13 mouse cellular contexts compared by ENCODE assay signal in genomic region chr15:80807162-80807561, GRCm38 (mm10).
DNase-seq lines count a peak whose midpoint lies in the region; ATAC-seq and TF ChIP-seq lines count a peak whose summit lies in the region.
"Had no signal": no experiment of that assay in that cellular context is flagged by ENCODE, and none has a peak within 500 bp of the region (broad histone marks: within the 10 kb centered on the region; RNA-seq: fewer than 3 reads in every experiment).

No protein-coding gene starts in this region.

- no peak overlapping the region for H3K4me3 ChIP-seq in heart, embryonic 10.5 days
- H3K4me3 ChIP-seq in kidney, adult 2 months (ENCODE audit: insufficient read depth, low read depth, low read length), result no peak overlapping the region
- no peak overlapping the region for H3K4me3 ChIP-seq in intestine, postnatal 0 days (ENCODE audit: low read depth, low read length)
- H3K4me3 ChIP-seq in liver, embryonic 15.5 days (replicated peaks), result no peak overlapping the region
- H3K4me3 ChIP-seq: hindbrain, embryonic 15.5 days had no signal

- no peak for TF ChIP-seq CTCF in kidney, adult 2 months (conservative IDR thresholded peaks at IDR 0.05; ENCODE audit: insufficient read depth, insufficient read length, low read depth, low read length)
- TF ChIP-seq CTCF in intestine, postnatal 0 days (IDR thresholded peaks at IDR 0.05; ENCODE audit: low read depth), result no peak

- intact Hi-C loops in left cerebral cortex, postnatal 36 days (cut with DNase I), result no loop called here

- H3K9ac ChIP-seq in intestine, postnatal 0 days (ENCODE audit: low read depth, low read length), result no peak overlapping the region
- no peak overlapping the region for H3K9ac ChIP-seq in liver, embryonic 15.5 days
- H3K9ac ChIP-seq: forebrain, postnatal 0 days; hindbrain, embryonic 15.5 days had no signal

- TF ChIP-seq POLR2A in kidney, adult 2 months (IDR thresholded peaks at IDR 0.05; ENCODE audit: low read depth, low read length), result no peak

- no peak for DNase-seq in heart, embryonic 10.5 days (ENCODE audit: low spot score)
- no peak for DNase-seq in heart, adult 18-20 months
- peak; percentile 57 for DNase-seq in kidney, adult 2 months
- no peak for DNase-seq in kidney, adult 18-20 months
- DNase-seq in layer of hippocampus, postnatal 25 days (ENCODE audit: extremely low spot score in 1 of 2, low spot score in 1 of 2), result no peak
- DNase-seq in left cerebral cortex, postnatal 36 days (ENCODE audit: low spot score in 2 of 2), result no peak
- DNase-seq: cerebellum, postnatal 25 days; forebrain, postnatal 0 days; gastrocnemius, postnatal 14 days; right cerebral cortex, postnatal 4 days had no signal

- 61% methylated on average over 5 of the region's 5 CpGs for WGBS in heart, embryonic 10.5 days
- 38% methylated on average over 5 of the region's 5 CpGs for WGBS in kidney, adult 2 months
- WGBS in intestine, postnatal 0 days, result 22% methylated on average over 5 of the region's 5 CpGs
- 63% methylated on average over 5 of the region's 5 CpGs for WGBS in liver, embryonic 15.5 days (ENCODE audit: insufficient replicate concordance)

- H3K4me1 ChIP-seq in heart, embryonic 10.5 days, result peaks cover 42% of the 10 kb centered on the region
- H3K4me1 ChIP-seq in kidney, adult 2 months (ENCODE audit: control insufficient read depth, insufficient read depth, low read length), result peaks cover 29% of the 10 kb centered on the region
- 0 out of 2 replicates have a peak, but pooled peaks cover 4% of the 10 kb centered on the region for H3K4me1 ChIP-seq in intestine, postnatal 0 days (replicated peaks; ENCODE audit: control insufficient read depth, insufficient read depth, low read length)
- peaks cover 77% of the 10 kb centered on the region for H3K4me1 ChIP-seq in liver, embryonic 15.5 days (replicated peaks)

- peak; percentile 43; the same call in 1 of the 2 replicates for ATAC-seq in intestine, postnatal 0 days
- ATAC-seq in liver, embryonic 15.5 days (ENCODE audit: insufficient read depth), result no peak
- ATAC-seq: forebrain, postnatal 0 days had no signal

- H3K4me2 ChIP-seq in intestine, postnatal 0 days (replicated peaks; ENCODE audit: low read depth), result no peak overlapping the region
- H3K4me2 ChIP-seq in liver, embryonic 15.5 days, result peak overlapping the region; percentile 11
- H3K4me2 ChIP-seq: hindbrain, embryonic 15.5 days had no signal

- H3K27me3 ChIP-seq in heart, embryonic 10.5 days (ENCODE audit: insufficient read depth, poor library complexity, severe bottlenecking), result no peaks in the 10 kb centered on the region
- no peaks in the 10 kb centered on the region for H3K27me3 ChIP-seq in kidney, adult 2 months (replicated peaks; ENCODE audit: control insufficient read depth, insufficient read depth, low read length)
- H3K27me3 ChIP-seq in intestine, postnatal 0 days (replicated peaks; ENCODE audit: control insufficient read depth, insufficient read depth, low read length), result no peaks in the 10 kb centered on the region
- no peaks in the 10 kb centered on the region for H3K27me3 ChIP-seq in liver, embryonic 15.5 days
- H3K27me3 ChIP-seq: hindbrain, embryonic 15.5 days had no signal

- H3K36me3 ChIP-seq in heart, embryonic 10.5 days, result 0 out of 2 replicates have a peak, but pooled peaks cover 4% of the 10 kb centered on the region
- H3K36me3 ChIP-seq in kidney, adult 2 months (ENCODE audit: control insufficient read depth, insufficient read depth, low read length), result no peaks in the 10 kb centered on the region
- H3K36me3 ChIP-seq in intestine, postnatal 0 days (ENCODE audit: control insufficient read depth, insufficient read depth), result no peaks in the 10 kb centered on the region
- peaks cover 6% of the 10 kb centered on the region; the same call in 1 of the 2 replicates for H3K36me3 ChIP-seq in liver, embryonic 15.5 days (replicated peaks)
- H3K36me3 ChIP-seq: hindbrain, embryonic 15.5 days had no signal

- peak overlapping the region; percentile 29; the same call in 1 of the 2 replicates for H3K27ac ChIP-seq in heart, embryonic 10.5 days
- H3K27ac ChIP-seq in kidney, adult 2 months (ENCODE audit: insufficient read depth, low read depth, low read length), result no peak overlapping the region
- no peak overlapping the region for H3K27ac ChIP-seq in intestine, postnatal 0 days (ENCODE audit: low read depth, low read length)
- peak overlapping the region; percentile 38; the same call in 1 of the 2 replicates for H3K27ac ChIP-seq in liver, embryonic 15.5 days (replicated peaks)
- H3K27ac ChIP-seq: hindbrain, embryonic 15.5 days had no signal

- no peaks in the 10 kb centered on the region for H3K9me3 ChIP-seq in heart, embryonic 10.5 days
- no peaks in the 10 kb centered on the region for H3K9me3 ChIP-seq in intestine, postnatal 0 days (ENCODE audit: control insufficient read depth)
- H3K9me3 ChIP-seq in liver, embryonic 15.5 days (replicated peaks), result no peaks in the 10 kb centered on the region
- H3K9me3 ChIP-seq: hindbrain, embryonic 15.5 days had no signal

Comparison
In these comparisons a context has a peak if more than half of its experiments do, and no peak if none do; other contexts are left out.
1. H3K27ac ChIP-seq: peak in heart, embryonic 10.5 days (single experiment) and liver, embryonic 15.5 days (single experiment); none in kidney, adult 2 months (single experiment) and intestine, postnatal 0 days (single experiment).